Mouse (Mus musculus) heart, adult 2 months (tissue): ENCODE measurements around the gene Mgat5.

ENCODE experiments used
- CTCF ChIP-seq: fragments of 200-600 bp; IDR thresholded peaks from 2 replicates; pipeline ENCODE4 v1.8.1; 2022; ENCODE audit warnings: antibody characterized with exemption, mild to moderate bottlenecking, moderate library complexity
- EP300 ChIP-seq: fragments of 200-500 bp; IDR thresholded peaks from 2 replicates; pipeline ENCODE4 v1.6.1; 2011; ENCODE audit warnings: low read depth, low read length, control low read depth; ENCODE audit not compliant: insufficient read depth
- POLR2A ChIP-seq: fragments of 200-500 bp; IDR thresholded peaks from 2 replicates; pipeline ENCODE4 v1.6.1; 2011; ENCODE audit warnings: mild to moderate bottlenecking, low read depth, low read length, control low read depth; ENCODE audit not compliant: insufficient read depth

DNA sequence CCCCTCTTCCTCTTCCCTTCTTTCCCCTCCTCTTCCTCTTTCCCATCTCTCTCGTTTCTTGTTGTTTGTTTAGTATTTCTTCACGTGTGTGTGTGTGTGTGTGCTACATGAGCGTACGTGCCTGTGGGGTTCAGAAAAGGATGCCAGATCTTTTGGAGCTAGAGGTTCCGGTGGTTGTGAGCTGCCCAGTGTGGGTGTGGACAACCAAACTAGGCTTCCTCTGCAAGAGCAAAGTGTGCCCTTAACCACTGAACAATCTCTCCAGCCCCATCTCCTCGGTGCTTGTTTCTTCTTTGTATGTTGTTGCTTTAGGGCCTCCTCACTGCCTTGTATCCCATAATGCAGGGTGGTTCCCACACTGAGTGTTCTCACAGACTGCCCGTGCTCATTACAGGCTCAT is 113.7 kb downstream of the Mgat5 start:
- TF ChIP-seq CTCF = no peak
- no peak for TF ChIP-seq POLR2A
- TF ChIP-seq EP300 = no peak
